Mouse (Mus musculus) cerebellum, adult 11-12 months (tissue): ENCODE data around the gene Clip3.
A peak's percentile ranks its signal among the peaks of the same experiment; 100 is the strongest.

Source experiments
- DNase-seq: peaks from one replicate; pipeline ENCODE4 v3.0.0; 2022

Gene Clip3

GRCm38 (mm10) chr7:30291215-30292131, at the start of gene Clip3:
TSS of gene Clip3 (plus strand) at chr7:30291728.
- peak; percentile 93 for DNase-seq

DNA sequence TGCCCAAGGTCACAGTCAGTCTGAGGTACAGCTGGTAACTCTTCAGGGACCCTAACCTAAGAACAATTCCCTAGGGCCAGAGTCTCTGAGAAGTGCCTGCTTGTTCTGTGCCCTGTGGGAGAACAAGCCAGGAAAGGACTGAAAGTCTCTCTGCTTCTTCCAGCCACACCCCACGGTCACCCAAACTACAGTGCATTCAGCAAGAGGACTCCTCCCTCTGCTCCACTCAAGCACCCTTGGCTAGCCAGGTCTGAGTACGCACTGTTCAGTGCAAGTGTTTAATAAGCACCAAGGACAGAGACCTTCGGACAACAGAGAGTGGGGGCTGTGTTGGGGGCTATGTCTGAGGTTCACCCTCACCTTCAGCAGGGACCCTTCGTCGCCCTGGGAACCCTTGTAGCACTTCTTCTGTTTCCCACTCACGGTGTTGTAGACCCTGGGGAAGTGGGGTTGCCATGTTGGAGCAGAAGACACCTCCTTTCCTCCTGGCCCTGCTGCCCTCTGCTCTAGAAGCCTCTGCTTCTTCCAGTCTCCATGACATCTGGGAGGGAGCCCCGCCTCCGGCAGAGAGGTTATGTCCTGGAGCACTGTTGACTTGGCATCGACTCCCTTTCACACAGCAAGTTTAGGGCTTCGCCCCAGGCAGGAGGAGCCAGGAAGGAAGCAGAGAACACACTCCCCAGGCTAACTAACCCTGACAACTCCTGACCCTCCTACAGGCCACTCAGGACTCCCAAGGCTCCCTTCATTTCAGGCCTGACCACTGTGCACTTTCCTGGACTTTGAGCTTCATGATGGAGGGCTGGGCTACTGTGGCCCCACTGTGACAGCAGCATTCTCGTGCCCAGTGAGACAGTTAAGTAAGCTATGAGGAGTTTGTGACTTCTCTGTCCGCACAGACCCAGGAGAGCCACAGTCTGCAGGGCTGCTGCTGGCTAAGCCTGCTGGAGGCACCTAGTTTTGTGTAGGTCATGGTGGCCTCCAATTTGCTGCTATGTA, 39.3 kb upstream of the Clip3 start:
- no peak for DNase-seq

GRCm38 (mm10) chr7:30265041-30265440, 26.5 kb upstream of the Clip3 start:
- DNase-seq, result no peak

GRCm38 (mm10) chr7:30265531-30265930, 26.0 kb upstream of the Clip3 start:
- DNase-seq, result no peak

DNA sequence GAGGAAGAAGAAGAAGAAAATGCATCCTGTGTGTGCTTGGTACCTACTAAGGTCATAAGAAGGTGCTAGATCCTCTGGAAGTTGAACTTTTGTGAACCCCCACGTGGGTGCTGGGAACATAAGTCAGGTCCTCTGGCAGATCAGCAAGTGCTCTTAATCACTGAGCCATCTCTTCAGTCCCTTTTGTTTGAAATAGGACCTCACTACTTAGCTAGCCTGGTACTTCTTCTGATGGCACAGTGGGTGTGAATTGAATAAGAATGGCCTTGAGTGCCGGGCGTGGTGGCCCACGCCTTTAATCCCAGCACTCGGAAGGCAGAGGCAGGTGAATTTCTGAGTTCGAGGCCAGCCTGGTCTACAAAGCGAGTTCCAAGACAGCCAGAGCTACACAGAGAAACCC, 25.6 kb upstream of the Clip3 start:
- no peak for DNase-seq

DNA sequence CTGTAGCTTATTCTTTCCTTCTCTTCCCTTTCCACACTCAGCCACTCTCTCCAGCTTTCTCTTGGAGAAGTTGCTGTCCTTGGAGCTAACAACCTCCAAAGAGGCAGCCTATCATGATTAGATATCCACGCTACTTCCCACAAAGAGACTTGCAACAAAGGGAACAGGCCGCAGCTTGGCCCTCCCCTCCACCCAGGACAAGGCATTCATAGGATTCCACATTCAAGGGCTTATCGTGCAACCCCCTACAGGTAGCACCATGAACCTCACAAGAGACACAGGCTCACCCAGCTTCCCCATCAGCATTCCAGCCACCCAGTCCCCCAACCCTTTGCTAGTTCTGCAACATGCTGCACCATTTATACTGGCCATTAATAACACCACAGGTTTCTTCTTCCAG, 24.7 kb upstream of the Clip3 start:
- DNase-seq, result no peak

GRCm38 (mm10) chr7:30269641-30270040, 21.9 kb upstream of the Clip3 start:
- DNase-seq, result no peak

- no peak for DNase-seq
Measured at GRCm38 (mm10) chr7:30274383-30274782, 17.1 kb upstream of the Clip3 start.

DNA sequence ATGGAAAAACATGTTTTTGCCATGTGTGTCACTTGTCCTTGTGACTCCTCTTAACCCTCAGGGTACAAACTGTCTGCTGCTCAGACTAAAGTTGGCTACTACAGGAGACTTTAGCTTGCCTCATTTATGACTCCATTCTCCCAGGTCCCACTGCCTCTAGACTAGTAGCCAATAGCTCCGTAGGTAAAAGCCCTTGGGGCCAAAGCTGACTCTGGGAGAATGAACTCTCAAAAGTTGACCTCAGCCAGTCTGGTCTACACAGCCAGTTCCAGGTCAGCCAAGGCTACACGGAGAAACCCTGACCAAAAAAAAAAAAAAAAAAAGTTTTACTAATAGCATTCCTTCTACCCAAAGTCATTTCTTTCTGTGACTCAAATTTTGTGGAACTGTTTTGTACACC, 12.6 kb upstream of the Clip3 start:
- no peak for DNase-seq

- DNase-seq, result no peak
Measured at GRCm38 (mm10) chr7:30279536-30279935, 12.0 kb upstream of the Clip3 start.

DNA sequence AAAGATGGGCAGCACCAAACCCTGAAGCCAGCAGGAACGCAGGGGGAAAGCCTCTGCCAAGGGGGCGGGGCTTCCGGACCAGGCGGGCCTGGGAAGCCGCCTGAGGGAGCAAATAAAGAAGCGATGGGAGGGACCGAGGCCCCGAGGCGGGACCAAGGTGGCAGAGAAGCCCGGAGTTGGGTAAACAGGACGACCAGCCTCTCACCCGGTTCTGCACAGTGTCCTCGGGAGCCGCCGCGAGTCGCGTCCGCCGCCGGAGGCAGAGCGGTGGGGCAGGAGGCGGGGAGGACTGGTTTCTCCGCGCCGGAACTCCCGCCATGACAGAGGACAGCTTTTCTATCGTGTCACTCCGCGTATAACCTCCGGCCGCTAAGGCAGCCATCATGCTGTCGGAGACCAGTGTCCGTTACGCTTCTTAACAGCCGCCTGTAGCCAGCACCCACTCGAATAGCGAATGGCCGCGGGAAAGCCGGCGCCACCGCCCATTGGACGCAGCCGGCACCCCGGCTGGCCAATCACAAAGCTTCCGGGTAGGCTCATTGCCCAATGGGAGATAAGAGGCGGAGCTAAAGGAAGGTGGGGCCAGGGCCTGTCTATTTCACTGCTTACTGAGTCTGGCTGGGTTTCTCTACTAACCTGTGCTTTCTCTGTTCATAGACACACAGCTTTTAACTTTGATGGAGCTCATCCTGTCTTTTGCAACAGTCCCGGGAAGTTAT, 11.4 kb upstream of the Clip3 start, which contains the start of the genes Thap8 and Wdr62:
Gene Thap8 (plus strand): TSS at position 144 of the 719 bp plus-strand sequence.
Gene Wdr62 (minus strand): TSS at position 469 of the 719 bp plus-strand sequence.
- peak; percentile 90 for DNase-seq

GRCm38 (mm10) chr7:30280670-30281138, 10.8 kb upstream of the Clip3 start:
- DNase-seq, result peak; percentile 91

DNA sequence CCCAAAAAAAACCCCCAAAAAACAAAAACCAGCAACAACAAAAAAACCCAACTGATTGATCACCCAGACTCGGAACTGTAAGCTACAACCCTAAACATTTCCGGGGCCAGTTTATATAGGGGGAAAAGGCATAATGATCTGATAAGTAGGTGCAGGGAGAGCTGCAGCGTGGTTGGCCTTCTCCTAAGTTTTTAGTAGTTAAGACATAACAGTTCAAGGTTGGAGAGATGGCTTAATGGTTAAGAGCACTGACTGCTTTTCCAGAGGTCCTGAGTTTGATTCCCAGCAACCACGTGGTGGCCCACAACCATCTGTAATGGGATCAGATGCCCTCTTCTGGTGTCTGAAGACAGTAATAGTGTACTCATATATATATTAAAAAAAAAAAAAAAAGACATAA, 10.0 kb upstream of the Clip3 start:
- peak; percentile 26 for DNase-seq

- DNase-seq, result peak; percentile 17
Measured at GRCm38 (mm10) chr7:30282740-30283139, 8.8 kb upstream of the Clip3 start.

DNA sequence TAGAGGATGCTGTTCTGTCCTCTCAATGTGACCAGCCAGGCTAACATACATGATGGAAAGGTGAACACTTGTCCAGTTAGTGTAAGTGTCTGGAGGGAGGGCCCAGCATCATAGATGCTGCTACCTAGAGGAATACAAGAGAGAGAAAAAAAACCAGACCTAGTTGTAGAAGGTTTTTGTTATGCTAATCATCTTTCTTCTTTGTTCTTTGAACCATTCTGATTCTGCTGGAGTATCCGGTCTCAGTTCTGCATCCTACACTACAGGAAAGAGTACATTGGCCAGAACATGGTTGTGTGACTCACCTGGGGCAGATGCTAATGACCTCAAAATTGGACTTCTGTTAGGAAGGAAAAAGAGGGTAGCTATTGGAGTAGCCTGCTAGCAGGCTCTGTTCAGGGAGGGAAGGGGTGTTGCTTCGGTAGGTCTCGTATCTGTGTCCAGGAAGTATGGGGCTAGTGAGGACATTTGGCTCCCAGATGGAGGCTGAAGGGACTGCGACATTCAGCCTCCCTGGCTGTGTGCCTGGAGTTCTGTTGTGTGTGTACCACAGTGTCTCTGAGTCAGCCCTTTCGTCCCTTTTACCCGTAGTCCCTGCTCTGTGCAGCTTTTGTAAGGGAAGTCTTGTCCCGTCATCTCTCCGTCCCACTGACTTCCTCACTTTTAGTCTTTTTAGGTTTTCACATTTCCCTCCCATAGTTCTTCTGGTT, 4.7 kb upstream of the Clip3 start:
- peak; percentile 91 for DNase-seq

DNA sequence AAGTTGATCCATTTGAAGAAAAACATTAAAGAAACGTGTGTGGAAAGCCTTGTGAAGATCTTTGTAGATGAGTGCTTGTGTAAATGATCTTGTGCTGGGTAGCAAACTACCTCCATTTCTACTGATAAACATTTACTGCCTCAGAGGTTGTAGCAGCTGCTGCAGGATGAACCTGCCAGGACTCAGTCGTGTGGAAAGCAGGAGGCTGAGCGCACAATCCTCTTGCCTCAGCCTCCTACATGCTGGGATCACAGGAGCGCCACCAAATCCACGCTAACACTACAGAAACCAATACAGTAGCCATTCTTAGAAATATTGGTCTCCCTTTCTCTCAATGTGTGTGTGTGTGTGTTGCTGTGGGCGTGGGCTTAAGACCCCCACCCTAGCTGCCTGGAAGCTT, 3.5 kb upstream of the Clip3 start:
- peak; percentile 61 for DNase-seq

- peak; percentile 63 for DNase-seq
Measured at GRCm38 (mm10) chr7:30289071-30289713, 2.3 kb upstream of the Clip3 start.

DNA sequence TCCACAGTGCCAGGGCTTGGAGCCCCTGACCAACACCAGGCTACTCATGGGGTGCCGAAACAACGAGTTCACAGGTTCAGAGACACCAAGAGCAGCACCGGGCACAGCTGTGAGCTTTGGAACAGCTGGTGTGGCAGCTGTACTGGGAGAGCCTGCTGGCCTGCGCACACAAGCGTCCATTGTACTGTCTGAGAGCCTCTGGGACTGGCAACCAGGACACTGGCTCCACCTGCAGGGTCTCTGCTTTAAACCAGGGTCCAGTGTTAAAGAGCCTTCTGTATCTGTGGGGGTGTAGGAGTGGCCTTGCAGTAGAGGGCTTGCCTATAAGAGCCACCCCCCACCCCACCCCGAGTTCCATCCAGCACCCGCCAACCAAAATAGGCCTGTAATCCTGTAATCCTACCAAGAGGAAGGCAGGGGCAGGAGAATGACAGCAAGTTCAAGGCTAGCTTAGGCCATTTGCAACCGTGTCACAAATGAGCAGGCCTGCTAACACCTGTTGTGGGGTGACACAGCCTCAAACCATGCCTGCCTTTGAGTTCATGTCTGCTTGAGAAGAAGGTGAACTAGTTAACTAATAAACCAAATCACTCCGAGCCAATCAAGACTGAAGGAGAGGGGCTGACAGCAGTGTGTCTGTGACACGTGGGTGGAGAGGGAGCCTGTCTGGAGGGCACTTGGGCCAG, 1.7 kb upstream of the Clip3 start:
- peak; percentile 40 for DNase-seq

GRCm38 (mm10) chr7:30293795-30294194, 2.3 kb downstream of the Clip3 start:
- peak; percentile 72 for DNase-seq

- DNase-seq, result peak; percentile 61
Measured at GRCm38 (mm10) chr7:30294296-30294695, 2.8 kb downstream of the Clip3 start.

GRCm38 (mm10) chr7:30295103-30295502, 3.6 kb downstream of the Clip3 start:
- DNase-seq, result peak; percentile 97
